Mouse (Mus musculus) lung, adult 2 months (tissue): ENCODE measurements at regions not wholly inside any gene's neighbourhood (a gene's known extent, or its start where the extent isn't known, plus 50 kb on each side); places are given as distances from the start of the nearest gene placed in this dataset.

Source experiments
- CTCF ChIP-seq: fragments of 200-500 bp; IDR thresholded peaks from 2 replicates; pipeline ENCODE4 v1.5.1; 2011; ENCODE audit warnings: mild to moderate bottlenecking, low read length, control low read depth; ENCODE audit not compliant: insufficient read depth
- POLR2A ChIP-seq: fragments of 200-500 bp; IDR thresholded peaks from 2 replicates; pipeline ENCODE4 v1.6.1; 2011; ENCODE audit warnings: low read depth, mild to moderate bottlenecking, control low read depth, low read length, borderline replicate concordance; ENCODE audit errors: extremely low read depth

- no peak for TF ChIP-seq CTCF
- TF ChIP-seq POLR2A, result no peak
Observed at GRCm38 (mm10) chr9:61109519-61110285, 262.5 kb upstream of the Tle3 start.
